Mouse (Mus musculus) myocyte (in vitro differentiated cells): ENCODE data around the gene Perp.

ENCODE experiments used
- E2F4 ChIP-seq: IDR thresholded peaks from one replicate; pipeline ENCODE4 v1.6.1; 2011; ENCODE audit warnings: mild to moderate bottlenecking, control low read depth, moderate library complexity; ENCODE audit not compliant: insufficient read depth
- MAX ChIP-seq: IDR thresholded peaks from one replicate; pipeline ENCODE4 v1.6.1; 2011; ENCODE audit warnings: low read depth, mild to moderate bottlenecking, control low read depth
- MYOD1 ChIP-seq, 3 experiments: IDR thresholded peaks; one replicate each; pipeline ENCODE4 v1.6.1; 2011; ENCODE audit warnings: control low read depth in 2 of 3, low read depth in 2 of 3, mild to moderate bottlenecking in 2 of 3, moderate library complexity in 1 of 3; ENCODE audit not compliant: insufficient read length in 2 of 3, control insufficient read depth in 1 of 3
- MYOG ChIP-seq, 3 experiments: IDR thresholded peaks; one replicate each; pipeline ENCODE4 v1.6.1; 2011; ENCODE audit warnings: control low read depth in 2 of 3, low read depth in 2 of 3, mild to moderate bottlenecking in 2 of 3; ENCODE audit not compliant: insufficient read length in 2 of 3, control insufficient read depth in 1 of 3, insufficient read depth in 1 of 3
- POLR2A ChIP-seq: IDR thresholded peaks from one replicate; pipeline ENCODE4 v1.6.1; 2011; ENCODE audit warnings: low read depth, mild to moderate bottlenecking, control low read depth, moderate library complexity; ENCODE audit not compliant: insufficient read length
- POLR2AphosphoS2 ChIP-seq: IDR thresholded peaks from one replicate; pipeline ENCODE4 v1.6.1; 2011; ENCODE audit warnings: low read depth, control low read depth; ENCODE audit not compliant: insufficient read length
- REST ChIP-seq: IDR thresholded peaks from one replicate; pipeline ENCODE4 v1.6.1; 2011; ENCODE audit warnings: mild to moderate bottlenecking, control low read depth, moderate library complexity; ENCODE audit not compliant: insufficient read depth, insufficient read length
- SRF ChIP-seq: IDR thresholded peaks from one replicate; pipeline ENCODE4 v1.6.1; 2011; ENCODE audit warnings: low read depth; ENCODE audit not compliant: control insufficient read depth, insufficient read length
- USF1 ChIP-seq: IDR thresholded peaks from one replicate; pipeline ENCODE4 v1.6.1; 2011; ENCODE audit warnings: low read depth, mild to moderate bottlenecking, control low read depth, moderate library complexity

DNA sequence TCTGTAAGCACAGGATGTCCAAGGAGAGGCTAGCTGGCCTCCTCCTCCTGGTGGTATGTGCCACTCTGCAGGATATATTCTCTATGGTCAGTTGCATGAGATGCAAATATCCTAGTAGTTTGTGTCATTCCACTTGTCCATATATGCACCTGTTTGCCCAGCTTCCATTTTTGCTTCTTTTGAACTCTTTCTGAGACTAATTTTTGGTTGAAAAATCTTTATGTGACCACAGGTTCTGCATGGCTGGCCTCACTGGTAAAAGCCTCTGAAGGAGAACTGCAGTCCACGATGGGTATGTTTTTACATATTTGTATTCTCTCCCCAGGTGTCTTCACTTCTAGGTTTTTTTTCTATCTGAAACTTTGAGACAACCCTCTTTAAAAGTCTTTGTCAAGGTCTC, 37.4 kb downstream of the Perp start:
- TF ChIP-seq REST: no peak
- no peak for TF ChIP-seq POLR2A
- no peak for TF ChIP-seq MYOG (IDR thresholded peaks at IDR 0.05; ENCODE audit: control insufficient read depth in 1 of 3, insufficient read depth in 1 of 3, insufficient read length in 2 of 3, low read depth in 2 of 3)
- TF ChIP-seq USF1: no peak
- no peak for TF ChIP-seq SRF
- no peak for TF ChIP-seq E2F4
- no peak for TF ChIP-seq MAX
- TF ChIP-seq POLR2AphosphoS2: no peak
- TF ChIP-seq MYOD1 (IDR thresholded peaks at IDR 0.05; ENCODE audit: control insufficient read depth in 1 of 3, insufficient read length in 2 of 3, low read depth in 2 of 3): no peak
